Mouse (Mus musculus) heart, embryonic 12.5 days (tissue): ENCODE measurements around the gene A930004D18Rik. TPM values are rescaled to one million over a fixed set of nuclear protein-coding genes. Genes with fewer than 3 reads are reported as not detected.
A peak's percentile ranks its signal among the peaks of the same experiment; 100 is the strongest.

Experiments
- ATAC-seq: fragments of 200-750 bp; cut with Nextera tagmentation; 2 replicates; pipeline ENCODE4 v1.8.0; 2017; ENCODE audit warnings: moderate TSS enrichment, moderate library complexity; ENCODE audit not compliant: insufficient number of reproducible peaks, low FRiP score
- H3K27ac ChIP-seq: fragments of 300-500 bp; sonication (generic); 2 replicates; pipeline ENCODE4 v1.5.1; 2016; ENCODE audit warnings: mild to moderate bottlenecking, moderate library complexity; ENCODE audit not compliant: poor library complexity, severe bottlenecking
- H3K27me3 ChIP-seq: fragments of 300-500 bp; sonication (generic); replicated peaks from 2 replicates; pipeline ENCODE4 v1.6.1; 2016; ENCODE audit warnings: mild to moderate bottlenecking, moderate library complexity
- H3K36me3 ChIP-seq: fragments of 300-500 bp; sonication (generic); 2 replicates; pipeline ENCODE4 v1.6.1; 2016; ENCODE audit warnings: mild to moderate bottlenecking, moderate library complexity
- H3K4me1 ChIP-seq: fragments of 300-500 bp; sonication (generic); replicated peaks from 2 replicates; pipeline ENCODE4 v1.6.1; 2016; ENCODE audit warnings: mild to moderate bottlenecking
- H3K4me2 ChIP-seq: fragments of 300-500 bp; sonication (generic); 2 replicates; pipeline ENCODE4 v1.6.1; 2016; ENCODE audit warnings: mild to moderate bottlenecking, moderate library complexity
- H3K4me3 ChIP-seq: fragments of 300-500 bp; sonication (generic); 2 replicates; pipeline ENCODE4 v1.5.1; 2016; ENCODE audit warnings: mild to moderate bottlenecking
- H3K9ac ChIP-seq: fragments of 300-500 bp; sonication (generic); 2 replicates; pipeline ENCODE4 v1.6.1; 2016; ENCODE audit warnings: mild to moderate bottlenecking, moderate library complexity
- H3K9me3 ChIP-seq: fragments of 300-500 bp; sonication (generic); replicated peaks from 2 replicates; pipeline ENCODE4 v1.6.1; 2016; ENCODE audit warnings: mild to moderate bottlenecking, moderate library complexity
- WGBS: fragments of 180-500 bp; shearing (Covaris S2); methylation state at CpG from one replicate; pipeline ENCODE4 v1.1.7; 2016; 5-methylcytosine and 5-hydroxymethylcytosine counted together
- polyA plus RNA-seq: library from polyadenylated mRNA; unstranded; fragments of >200 nt; fragmentation: Nextera tagmentation; extraction: Ambion mirVana; gene quantifications from 2 replicates; pipeline ENCODE4 v1.2.1, GENCODE M21; 2016

The A930004D18Rik gene
- polyA plus RNA-seq, 1 experiment from 2014 or later, result 14.8 TPM

GRCm38 (mm10) chr2:18045781-18046181 is 8.2 kb upstream of the A930004D18Rik start:
- H3K4me2 ChIP-seq, result peak overlapping the region; percentile 81
- H3K27ac ChIP-seq, result peak overlapping the region; percentile 99
- peak overlapping the region; percentile 100 for H3K9ac ChIP-seq
- peaks cover 32% of the 10 kb centered on the region for H3K4me1 ChIP-seq
- 17% methylated on average over 6 of the region's 6 CpGs for WGBS
- H3K36me3 ChIP-seq, result no peaks in the 10 kb centered on the region
- no peak for ATAC-seq
- H3K9me3 ChIP-seq, result no peaks in the 10 kb centered on the region
- H3K27me3 ChIP-seq, result no peaks in the 10 kb centered on the region
- H3K4me3 ChIP-seq, result peak overlapping the region; percentile 94

- Histone ChIP-seq H3K36me3 (no peaks in the 10 kb centered on the region), H3K9me3 (no peaks in the 10 kb centered on the region), H3K27me3 (no peaks in the 10 kb centered on the region), H3K27ac (peak overlapping the region; percentile 99), H3K4me2 (peak overlapping the region; percentile 81), H3K4me3 (peak overlapping the region; percentile 94), H3K9ac (peak overlapping the region; percentile 100), H3K4me1 (peaks cover 37% of the 10 kb centered on the region)
- 15% methylated on average over 7 of the region's 7 CpGs for WGBS
- no peak for ATAC-seq
These were observed 7.7 kb upstream of the A930004D18Rik start for GRCm38 (mm10) chr2:18045143-18045780.

- Histone ChIP-seq H3K4me1 (peaks cover 57% of the 10 kb centered on the region), H3K36me3 (no peaks in the 10 kb centered on the region), H3K9me3 (no peaks in the 10 kb centered on the region), H3K27ac (peak overlapping the region; percentile 85), H3K4me3 (peak overlapping the region; percentile 28), H3K4me2 (peak overlapping the region; percentile 78), H3K27me3 (no peaks in the 10 kb centered on the region), H3K9ac (peak overlapping the region; percentile 86)
- no peak for ATAC-seq
- 14% methylated on average over 14 of the region's 14 CpGs for WGBS
These were observed 3.8 kb upstream of the A930004D18Rik start for GRCm38 (mm10) chr2:18041199-18041885.

GRCm38 (mm10) chr2:18040347-18041160 is 3.0 kb upstream of the A930004D18Rik start:
- peaks cover 54% of the 10 kb centered on the region for H3K4me1 ChIP-seq
- no peaks in the 10 kb centered on the region for H3K27me3 ChIP-seq
- peak overlapping the region; percentile 28 for H3K4me3 ChIP-seq
- H3K36me3 ChIP-seq, result no peaks in the 10 kb centered on the region
- H3K4me2 ChIP-seq, result peak overlapping the region; percentile 78
- no peak for ATAC-seq
- H3K9me3 ChIP-seq, result no peaks in the 10 kb centered on the region
- WGBS, result 35% methylated on average over 27 of the region's 27 CpGs
- H3K9ac ChIP-seq, result peak overlapping the region; percentile 86
- peak overlapping the region; percentile 85 for H3K27ac ChIP-seq

GRCm38 (mm10) chr2:18039566-18040290 is 2.2 kb upstream of the A930004D18Rik start:
- Histone ChIP-seq H3K36me3 (no peaks in the 10 kb centered on the region), H3K4me1 (peaks cover 54% of the 10 kb centered on the region), H3K4me3 (peak overlapping the region; percentile 40), H3K9ac (peak overlapping the region; percentile 86), H3K27me3 (no peaks in the 10 kb centered on the region), H3K27ac (peak overlapping the region; percentile 53), H3K9me3 (no peaks in the 10 kb centered on the region), H3K4me2 (peak overlapping the region; percentile 78)
- ATAC-seq, result peak; percentile 57; the same call in 1 of the 2 replicates
- 10% methylated on average over 46 of the region's 46 CpGs for WGBS

- 46% methylated on average over 10 of the region's 10 CpGs for WGBS
- Histone ChIP-seq H3K27ac (0 out of 2 replicates have a peak overlapping the region, but pooled peaks have one; percentile 53), H3K9ac (peak overlapping the region; percentile 86), H3K4me2 (peak overlapping the region; percentile 78), H3K27me3 (no peaks in the 10 kb centered on the region), H3K4me1 (peaks cover 54% of the 10 kb centered on the region), H3K9me3 (no peaks in the 10 kb centered on the region), H3K36me3 (no peaks in the 10 kb centered on the region), H3K4me3 (no peak overlapping the region)
- no peak for ATAC-seq
These were observed 1.4 kb upstream of the A930004D18Rik start for GRCm38 (mm10) chr2:18038895-18039371.

- Histone ChIP-seq H3K27ac (no peak overlapping the region), H3K4me2 (no peak overlapping the region; the same call in 1 of the 2 replicates), H3K4me1 (peaks cover 58% of the 10 kb centered on the region), H3K4me3 (no peak overlapping the region), H3K27me3 (no peaks in the 10 kb centered on the region), H3K9me3 (no peaks in the 10 kb centered on the region), H3K9ac (no peak overlapping the region), H3K36me3 (no peaks in the 10 kb centered on the region)
- WGBS, result 50% methylated on average over 3 of the region's 3 CpGs
- ATAC-seq, result no peak
These were observed 710 bp upstream of the A930004D18Rik start for GRCm38 (mm10) chr2:18038141-18038752.

- H3K27me3 ChIP-seq, result no peaks in the 10 kb centered on the region
- 81% methylated on average over 10 of the region's 10 CpGs for WGBS
- H3K9ac ChIP-seq, result no peak overlapping the region
- H3K9me3 ChIP-seq, result no peaks in the 10 kb centered on the region
- H3K4me2 ChIP-seq, result no peak overlapping the region
- H3K36me3 ChIP-seq, result no peaks in the 10 kb centered on the region
- no peak overlapping the region for H3K4me3 ChIP-seq
- H3K27ac ChIP-seq, result no peak overlapping the region
- no peak for ATAC-seq
- H3K4me1 ChIP-seq, result peaks cover 47% of the 10 kb centered on the region
These were observed 2.9 kb downstream of the A930004D18Rik start for GRCm38 (mm10) chr2:18034371-18035250.

- WGBS, result 50% methylated on average over 10 of the region's 10 CpGs
- Histone ChIP-seq H3K9me3 (no peaks in the 10 kb centered on the region), H3K4me2 (peak overlapping the region; percentile 100), H3K9ac (no peak overlapping the region; the same call in 1 of the 2 replicates), H3K36me3 (no peaks in the 10 kb centered on the region), H3K27ac (no peak overlapping the region), H3K27me3 (no peaks in the 10 kb centered on the region), H3K4me1 (peaks cover 38% of the 10 kb centered on the region), H3K4me3 (no peak overlapping the region)
- no peak for ATAC-seq
These were observed 4.1 kb downstream of the A930004D18Rik start for GRCm38 (mm10) chr2:18033166-18034108.
